Mouse (Mus musculus) spleen, adult 2 months (tissue): ENCODE measurements at regions not wholly inside any gene's neighbourhood (a gene's known extent, or its start where the extent isn't known, plus 50 kb on each side); places are given as distances from the start of the nearest gene placed in this dataset.

Experiments
- CTCF ChIP-seq: fragments of 200-500 bp; IDR thresholded peaks from 2 replicates; pipeline ENCODE4 v1.5.1; 2011; ENCODE audit warnings: mild to moderate bottlenecking, inconsistent platforms; ENCODE audit not compliant: insufficient read depth, insufficient read length, insufficient replicate concordance; ENCODE audit errors: extremely low read depth
- POLR2A ChIP-seq: fragments of 200-500 bp; IDR thresholded peaks from 2 replicates; pipeline ENCODE4 v1.6.1; 2011; ENCODE audit warnings: low read depth, low read length, inconsistent platforms

DNA sequence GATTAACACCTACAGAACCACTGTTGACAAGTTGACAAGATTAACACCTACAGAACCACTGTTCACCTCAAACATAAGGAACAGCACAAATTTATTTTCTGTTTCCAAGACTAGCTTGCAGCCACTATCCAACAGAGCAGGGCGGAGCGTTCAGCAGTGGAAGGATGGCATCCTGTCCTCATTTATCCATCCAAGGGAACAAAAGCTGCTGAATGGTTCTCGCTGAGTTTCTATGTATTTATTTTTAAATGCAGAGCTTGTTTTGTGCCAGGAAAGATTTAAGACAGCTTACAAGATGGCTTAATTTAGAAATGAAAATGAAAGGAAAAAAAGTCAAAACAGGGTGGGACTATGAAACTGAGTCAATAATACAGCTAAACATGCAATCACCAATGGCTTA lies 1481.2 kb upstream of the Lrrc6 start:
- TF ChIP-seq POLR2A (no peak), CTCF (no peak)
